Mouse (Mus musculus): ENCODE measurements around the gene Pelp1.
"Not testable (repeated sequence)": the region's sequence is repeated elsewhere in the genome, so short reads cannot be mapped to it uniquely, and the experiment has no call there.

Pelp1 gene

DNA sequence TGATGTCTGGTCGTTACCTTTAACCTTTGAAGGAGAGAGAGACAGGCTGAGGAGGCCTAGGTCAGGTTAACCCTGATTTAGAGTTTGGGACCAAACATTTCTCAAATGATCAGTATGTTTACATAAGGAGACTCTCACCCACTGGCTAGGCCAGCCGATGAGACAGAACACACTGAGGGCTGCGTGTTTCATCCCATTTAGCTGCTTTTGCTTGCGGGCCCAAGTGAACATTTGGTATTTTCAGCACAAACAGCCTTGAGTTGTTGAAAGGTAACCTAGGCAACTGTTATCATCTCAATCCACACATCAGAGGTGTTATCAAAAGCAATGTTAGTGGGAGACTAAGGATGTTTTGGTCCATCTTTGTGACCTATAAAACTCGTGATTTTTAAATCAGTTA is 9.7 kb upstream of the Pelp1 start:
- DNase-seq = no peak

DNA sequence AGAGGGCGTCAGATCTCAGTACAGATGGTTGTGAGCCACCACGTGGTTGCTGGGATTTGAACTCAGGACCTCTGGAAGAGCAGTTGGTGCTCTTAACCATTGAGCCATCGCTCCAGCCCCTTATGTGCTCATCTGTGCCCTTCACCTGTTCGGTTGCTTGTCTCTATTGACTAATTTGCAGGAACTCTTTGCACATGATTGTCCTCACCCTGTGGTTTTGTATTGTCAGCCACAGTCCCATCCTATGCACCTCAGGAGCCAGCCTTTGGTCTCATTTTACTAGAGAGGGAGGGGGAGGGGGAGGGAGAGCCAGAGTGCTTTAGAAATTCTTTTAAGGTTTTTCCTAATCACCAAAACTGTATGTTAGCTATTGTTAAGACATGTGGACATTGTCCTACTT is 8.4 kb upstream of the Pelp1 start:
- DNase-seq = no peak

DNA sequence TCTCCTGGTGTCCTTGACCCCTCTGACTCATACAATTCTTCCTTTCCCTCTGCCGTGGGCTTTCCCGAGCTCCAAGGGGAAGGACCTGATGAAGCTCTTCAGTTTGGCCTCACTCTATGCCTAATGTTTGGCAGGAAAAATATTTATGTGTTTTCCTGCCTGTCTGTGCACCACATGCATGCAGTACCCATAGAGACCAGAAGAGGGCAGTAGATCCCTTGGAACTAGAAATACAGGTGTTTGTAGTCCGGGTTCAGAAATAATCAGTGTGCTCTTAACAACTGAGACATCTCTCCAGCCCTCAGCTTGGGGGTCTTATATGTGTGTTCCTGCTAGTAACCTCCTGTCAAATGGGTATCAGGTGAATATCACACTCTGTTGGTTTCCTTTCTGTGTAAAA is 4.1 kb upstream of the Pelp1 start:
- peak; percentile 88 for DNase-seq

DNA sequence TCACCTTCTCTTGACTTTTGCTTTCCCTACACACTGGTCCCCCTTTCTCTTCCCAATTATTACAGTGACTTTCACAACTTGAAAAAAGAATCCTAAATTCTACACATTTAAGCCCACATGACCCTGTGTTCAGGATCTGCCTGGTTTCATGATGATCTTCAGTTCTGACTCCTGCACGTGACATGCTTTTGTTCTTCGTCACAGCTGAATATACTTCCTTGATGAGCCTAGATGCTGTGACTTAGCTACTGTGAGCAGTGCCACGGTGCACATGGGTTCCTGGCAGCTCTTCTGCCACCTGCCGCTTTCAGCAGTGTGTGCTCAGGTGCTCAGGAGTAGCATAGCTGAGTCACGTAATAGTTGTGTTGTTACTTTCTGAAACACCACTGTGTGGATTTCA is 2.8 kb upstream of the Pelp1 start:
- no peak for DNase-seq

DNA sequence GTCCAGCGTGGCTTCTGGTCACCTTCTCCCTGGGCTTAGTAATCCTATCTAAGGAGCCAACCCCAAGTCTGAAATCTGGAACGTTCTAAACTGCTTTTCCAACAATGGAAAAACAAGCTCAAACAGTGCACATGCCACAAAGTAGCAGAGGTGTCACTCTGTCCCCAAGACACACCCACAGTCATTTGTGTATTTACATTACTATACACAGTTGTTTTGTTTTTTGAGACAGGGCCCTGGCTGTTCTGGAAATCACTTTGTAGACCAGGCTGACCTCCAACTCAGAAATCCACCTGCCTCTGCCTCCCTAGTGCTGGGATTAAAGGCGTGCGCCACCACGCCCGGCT is 439 bp upstream of the Pelp1 start:
- DNase-seq = no peak

DNA sequence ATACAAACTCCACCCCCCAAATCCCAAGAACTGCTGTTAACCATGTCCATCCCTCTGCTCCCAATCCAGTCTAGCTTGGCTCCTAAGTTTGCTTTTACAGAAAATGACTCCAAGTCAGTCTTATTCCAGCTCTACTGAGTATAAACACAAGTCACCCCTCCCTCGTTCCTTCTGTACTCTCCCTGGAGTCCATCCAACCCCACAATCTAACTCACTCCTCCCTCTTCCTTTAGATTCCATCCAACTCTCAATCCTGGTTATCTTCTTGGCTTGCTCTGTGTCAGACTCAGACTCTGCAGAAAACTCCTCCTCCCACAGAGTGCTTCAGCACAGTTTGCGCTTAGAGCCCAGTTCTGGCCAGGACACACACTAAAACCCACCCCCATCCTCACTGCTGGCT is 6.2 kb downstream of the Pelp1 start:
- peak; percentile 33 for DNase-seq

DNA sequence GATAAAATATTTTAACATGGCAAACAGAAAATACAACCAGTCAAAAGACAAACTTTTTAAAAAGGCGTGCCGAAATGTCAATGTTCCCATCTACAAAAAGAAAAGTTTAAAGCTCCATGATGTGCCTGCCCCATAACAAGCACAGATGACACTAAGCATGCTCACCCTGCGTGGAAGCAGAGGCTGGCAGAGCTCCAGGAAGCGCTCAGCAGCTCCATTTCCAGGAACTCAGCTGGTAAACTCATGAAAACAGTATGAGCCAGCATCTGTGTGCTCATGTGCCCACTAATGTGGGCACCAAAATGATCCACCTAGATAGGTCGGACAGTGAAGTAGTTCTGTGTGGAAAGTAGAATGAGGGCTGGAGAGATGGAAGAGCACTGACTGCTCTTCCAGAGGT is 20.4 kb downstream of the Pelp1 start:
- peak; percentile 34 for DNase-seq

DNA sequence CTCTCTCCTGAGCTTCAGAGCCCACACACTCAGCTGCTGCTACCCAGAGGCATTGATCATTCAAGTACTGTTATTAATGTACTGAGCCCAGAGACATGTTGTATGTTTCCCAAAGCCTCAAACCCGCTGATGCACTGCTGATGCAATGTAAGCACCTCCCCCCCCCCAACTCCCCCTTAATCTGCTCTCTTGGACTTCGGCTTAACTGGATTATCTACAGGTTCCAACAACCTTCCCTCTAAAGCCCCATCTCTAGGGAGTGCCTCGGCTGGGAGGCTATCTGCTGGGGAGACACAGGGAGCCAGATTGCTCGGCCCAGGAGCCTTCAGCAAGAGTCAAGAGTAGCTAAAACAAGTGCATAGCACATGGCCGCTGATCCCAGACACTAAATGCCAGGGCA is 22.4 kb downstream of the Pelp1 start:
- no peak for DNase-seq

DNA sequence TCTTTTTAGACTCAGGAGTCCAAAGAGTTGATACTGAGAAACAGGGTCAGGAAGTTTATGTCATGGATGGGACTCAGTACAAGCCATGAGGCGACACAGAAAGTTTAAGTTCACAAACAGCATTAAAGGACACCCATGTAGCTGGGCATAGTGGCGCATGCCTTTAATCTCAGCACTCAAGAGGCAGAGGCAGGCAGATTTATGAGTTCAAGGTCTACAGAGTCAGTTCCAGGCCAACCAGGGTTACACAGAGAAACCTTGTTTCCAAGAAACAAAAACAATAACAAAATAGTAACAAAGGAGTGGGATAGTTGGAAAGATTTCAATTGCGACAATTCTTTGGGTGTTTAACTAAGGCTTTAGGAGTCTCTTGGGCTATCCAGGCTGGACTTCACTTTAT is 25.7 kb downstream of the Pelp1 start:
- DNase-seq = no peak

DNA sequence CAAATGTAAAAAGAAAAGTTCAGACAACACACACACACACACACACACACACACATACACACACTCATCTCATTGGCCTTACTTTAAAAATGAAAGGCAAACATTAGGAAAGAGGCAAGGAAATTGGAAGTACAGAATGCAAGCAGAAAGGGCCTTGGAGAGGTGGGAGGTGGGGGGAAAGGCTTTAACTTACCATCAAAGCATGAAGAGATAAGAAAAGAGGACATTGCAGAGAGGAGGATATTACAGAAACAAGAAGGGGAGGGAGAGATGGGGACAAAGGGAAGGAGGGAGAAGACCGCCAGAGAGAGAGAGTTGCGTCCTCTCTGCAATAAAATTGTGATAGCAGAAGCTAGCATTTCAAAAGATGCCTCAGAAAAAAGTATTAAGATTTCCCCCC is 28.5 kb downstream of the Pelp1 start:
- DNase-seq = no peak

DNA sequence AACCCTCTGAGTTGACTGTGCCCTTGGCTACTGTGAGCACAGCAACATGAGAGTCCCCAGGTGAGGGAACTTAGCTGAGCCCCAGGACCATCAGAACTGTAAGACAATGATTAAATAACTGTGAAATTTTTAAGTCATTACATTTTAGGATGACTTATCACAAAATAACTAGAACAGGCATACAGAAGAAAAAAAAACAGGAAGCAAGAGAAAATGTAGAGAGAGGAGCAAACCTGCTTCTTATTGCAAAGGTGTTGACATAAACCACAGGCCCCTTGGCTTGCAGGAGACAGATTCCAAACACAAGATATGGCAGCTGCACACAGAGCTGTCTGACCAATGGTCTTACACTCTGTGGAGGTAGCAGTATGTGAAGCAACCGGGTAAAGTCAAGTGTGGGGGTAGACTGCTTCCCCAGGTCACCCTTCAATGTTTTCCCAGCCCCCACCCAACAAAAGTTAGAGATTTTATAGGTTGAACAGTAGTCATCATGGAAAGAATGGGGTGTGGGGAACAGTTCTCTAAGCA is 29.3 kb downstream of the Pelp1 start:
- no peak for DNase-seq

DNA sequence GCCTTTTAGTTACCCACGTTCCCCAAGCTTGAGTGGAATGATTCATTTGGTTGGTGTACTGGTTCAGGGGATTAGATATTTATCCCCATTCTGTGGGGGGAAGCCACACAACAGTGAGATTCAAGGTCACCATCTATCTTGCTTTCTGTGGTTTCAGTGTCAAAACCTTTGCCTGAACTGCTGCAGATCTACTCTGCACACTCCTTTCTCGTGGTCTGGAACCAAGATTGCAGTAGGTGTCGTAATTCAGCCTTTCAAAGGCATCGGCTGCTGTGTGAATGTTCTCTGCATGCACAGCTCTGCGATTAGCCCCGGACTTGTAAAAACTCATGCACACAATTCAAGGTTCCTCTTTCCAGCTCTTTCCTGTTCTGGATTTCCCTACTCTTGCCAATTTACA is 33.8 kb downstream of the Pelp1 start:
- DNase-seq = no peak

DNA sequence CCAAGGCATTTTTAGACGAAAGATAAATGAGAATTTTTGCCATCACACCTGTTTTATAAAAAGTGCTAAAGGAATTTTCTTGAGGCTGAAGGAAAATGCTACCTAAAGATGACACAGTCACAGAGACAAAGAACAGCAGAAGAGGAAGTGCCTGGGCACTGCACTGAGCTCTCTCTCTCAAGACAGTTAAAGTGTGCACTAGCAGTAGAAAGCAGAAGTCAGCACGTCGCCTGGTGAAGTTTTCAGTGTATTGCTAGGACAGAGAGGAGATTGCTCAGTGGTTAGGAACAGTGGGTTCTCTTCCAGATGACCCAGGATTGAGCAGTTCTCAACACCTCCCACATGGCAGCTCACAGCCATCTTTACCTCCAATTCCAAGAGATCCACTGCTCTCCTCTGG is 35.5 kb downstream of the Pelp1 start:
- no peak for DNase-seq

DNA sequence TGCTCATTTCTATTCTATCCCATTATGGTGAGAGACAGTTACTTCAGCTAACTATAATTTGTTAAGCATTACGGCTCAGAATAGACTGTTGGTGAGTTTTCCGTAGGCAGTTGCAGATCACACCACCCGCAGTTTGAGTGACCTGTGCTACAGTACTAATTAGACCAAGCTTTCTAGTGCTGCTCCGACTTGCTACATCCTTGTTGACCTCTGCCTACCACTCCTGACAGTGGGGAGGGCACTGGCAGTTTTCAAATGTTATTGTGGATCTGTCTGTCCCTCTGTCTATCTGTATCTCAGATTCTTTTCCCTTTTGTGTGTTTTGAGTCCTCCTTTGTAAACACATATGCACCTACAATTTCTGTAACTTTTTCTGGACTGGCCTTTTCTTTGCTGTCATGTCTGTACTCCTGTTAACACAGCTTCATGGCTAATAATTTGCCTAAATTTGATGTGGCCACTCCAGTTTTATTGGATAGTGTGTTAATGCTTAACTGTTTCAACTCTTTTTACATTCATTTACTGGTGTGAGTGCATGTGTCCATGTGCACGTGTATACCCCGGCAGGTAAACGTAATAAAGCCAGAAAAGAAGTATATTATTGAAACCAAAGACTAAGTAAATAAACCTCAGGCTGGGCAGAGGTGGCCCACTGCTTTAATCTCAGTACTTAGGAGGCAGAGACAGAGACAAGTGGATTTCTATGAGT is 36.8 kb downstream of the Pelp1 start:
- no peak for DNase-seq

DNA sequence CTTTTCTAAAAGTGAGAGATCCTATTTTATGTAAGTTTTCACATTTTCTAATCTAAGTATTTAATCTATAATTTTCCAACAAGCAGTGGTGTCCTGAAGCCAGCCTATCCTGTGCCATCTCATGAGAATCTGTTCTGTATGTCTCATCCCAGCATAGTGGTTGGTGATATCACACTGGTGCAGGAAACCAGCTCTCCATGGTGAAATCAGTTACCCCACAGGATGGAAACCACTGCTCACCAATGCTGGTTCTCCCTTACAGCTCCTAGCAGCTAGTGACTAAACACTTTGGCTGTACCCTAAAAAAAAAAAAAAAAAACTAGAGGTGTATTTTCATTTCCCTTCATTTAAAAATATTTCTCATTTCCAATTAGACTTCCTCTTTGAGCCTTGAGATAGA is 37.4 kb downstream of the Pelp1 start:
- no peak for DNase-seq

DNA sequence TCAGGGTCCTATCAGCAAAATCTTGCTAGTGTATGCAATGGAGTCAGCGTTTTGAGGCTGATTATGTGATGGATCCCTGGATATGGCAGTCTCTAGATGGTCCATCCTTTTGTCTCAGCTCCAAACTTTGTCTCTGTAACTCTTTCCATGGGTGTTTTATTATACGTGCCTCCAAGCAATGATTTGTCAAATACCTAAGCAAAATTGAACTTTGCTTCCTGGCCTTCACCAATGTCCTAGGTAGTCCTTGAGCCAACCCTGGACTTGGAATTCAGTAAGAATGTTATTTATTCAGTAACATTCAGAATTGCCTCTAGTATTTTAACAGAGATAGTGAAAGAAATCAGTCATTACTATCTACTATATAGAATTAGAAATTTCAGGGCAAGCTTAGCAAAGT is 41.2 kb downstream of the Pelp1 start:
- DNase-seq = not testable (repeated sequence)

DNA sequence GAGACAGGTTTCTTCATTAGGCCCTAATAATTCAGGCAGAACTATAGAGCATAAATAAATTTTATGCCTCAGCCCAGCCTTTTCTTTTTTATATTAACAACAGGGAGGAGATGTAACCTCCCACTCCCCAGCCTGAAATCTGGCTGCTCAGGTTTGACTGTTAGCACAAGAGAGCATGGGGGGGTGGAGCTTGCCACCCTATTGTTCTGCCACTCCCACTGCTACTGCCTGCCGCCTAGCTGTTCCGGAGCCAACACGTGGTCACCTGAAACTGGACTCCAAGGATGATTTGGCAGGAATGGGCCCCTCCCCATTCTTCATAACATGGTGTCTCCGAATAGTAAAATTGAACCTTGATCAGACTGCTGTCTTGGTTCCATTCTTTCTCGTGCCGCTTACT is 42.1 kb downstream of the Pelp1 start:
- not testable (repeated sequence) for DNase-seq

DNA sequence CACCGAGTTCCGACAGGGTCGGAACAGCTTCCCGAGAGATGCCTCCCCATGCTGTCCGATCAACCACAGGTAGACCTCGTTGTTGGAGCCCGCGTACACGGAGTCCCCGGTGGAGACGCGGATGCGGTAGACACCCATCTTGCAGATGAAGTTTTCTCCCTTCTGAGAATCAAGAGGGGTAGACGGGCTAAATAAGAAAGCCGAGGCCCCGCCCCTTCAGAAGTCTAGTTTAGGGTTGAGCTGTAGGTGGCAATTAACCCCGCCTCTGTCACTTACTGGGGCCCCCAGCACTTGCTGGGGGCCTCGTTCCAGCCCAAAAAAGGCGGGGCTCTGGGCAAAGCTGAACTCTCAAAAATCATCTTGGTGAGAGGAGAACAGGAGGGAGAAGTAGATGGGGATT is 58.0 kb downstream of the Pelp1 start, which contains the start of gene Alox15:
Gene Alox15, minus strand, starts transcription at position 164 of the 400 bp plus-strand sequence.
- no peak for DNase-seq

DNA sequence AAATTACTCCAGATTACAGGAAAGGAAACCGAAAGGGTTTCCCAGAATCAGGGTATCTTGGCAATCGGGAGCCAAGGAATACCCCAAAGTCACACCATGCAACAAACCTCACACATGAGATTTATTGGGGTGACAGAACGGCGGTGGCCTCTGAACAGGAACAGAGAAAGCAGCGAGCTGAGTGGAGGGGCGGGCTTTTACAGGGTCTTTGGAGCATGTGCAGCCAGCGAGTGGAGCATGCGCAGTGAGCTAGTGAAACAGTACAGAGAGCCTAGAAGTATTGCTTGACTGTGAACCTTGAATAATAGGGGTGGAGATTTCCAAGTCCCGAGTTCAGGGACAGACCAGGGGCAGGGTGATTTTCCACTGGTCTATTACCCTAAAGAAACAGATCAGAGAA is 61.2 kb downstream of the Pelp1 start:
- DNase-seq = no peak

DNA sequence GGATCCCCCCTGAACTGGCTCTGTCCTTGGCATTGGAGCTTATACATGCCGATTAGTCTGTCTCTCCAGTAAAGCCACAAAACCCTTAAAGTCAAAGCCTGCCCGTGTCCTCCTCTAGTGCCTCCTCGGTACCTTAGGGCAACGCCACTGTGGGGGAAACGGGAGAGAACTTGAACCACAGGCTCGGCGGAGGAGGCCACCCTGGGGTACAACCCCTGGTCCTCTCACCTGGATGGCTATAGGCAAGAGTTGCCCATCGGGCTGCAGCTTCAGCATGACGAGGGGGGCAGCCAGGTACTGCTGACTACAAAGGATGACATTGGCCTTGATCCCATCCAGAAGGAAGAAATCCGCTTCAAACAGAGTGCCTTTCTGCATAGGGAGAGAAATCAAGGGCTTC is 62.0 kb downstream of the Pelp1 start:
- no peak for DNase-seq

DNA sequence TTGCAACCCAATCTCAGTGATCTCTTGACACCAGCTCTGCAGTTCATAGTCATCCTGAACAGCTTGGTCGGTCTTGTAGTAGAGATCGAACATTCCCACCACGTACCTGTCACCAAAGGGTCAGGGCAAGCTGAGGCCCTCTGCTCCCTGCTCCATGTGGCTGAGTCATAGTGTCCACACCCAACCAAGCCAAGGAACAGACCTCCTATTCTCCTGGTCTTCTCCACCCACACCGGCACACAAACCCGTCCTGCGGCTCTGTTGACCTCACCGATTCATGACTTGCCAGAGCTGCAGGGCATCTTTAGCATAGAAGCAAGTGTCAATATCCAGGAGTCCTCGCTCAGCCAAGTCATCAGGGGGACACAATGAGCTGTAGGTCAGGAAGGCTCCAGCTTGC is 64.3 kb downstream of the Pelp1 start:
- no peak for DNase-seq

DNA sequence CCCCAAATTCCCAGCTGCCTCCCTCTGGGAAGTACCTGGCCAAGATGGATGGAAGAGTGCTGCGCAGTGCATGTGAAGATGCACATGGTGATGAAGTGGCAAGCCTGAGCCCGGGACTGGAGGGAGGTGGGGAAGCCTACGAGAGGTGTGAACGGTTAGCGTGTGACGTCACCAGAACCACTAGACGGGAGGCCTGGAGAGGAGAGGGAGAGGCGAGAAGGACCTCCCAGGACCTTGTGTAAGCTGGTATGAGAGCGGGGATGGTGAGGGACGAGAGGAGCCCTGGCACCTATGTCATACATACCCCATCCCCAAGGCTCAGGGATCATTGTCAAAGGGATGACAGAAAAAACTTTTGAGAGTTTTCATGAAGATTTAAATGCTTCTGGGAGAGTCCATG is 64.8 kb downstream of the Pelp1 start:
- no peak for DNase-seq
